Mouse (Mus musculus) ES-Bruce4 (cell line): ENCODE results near the gene Mmp25.

Source experiments
- EP300 ChIP-seq: IDR thresholded peaks from 2 replicates; pipeline ENCODE4 v1.6.1; 2011; ENCODE audit warnings: low read depth, low read length; ENCODE audit not compliant: insufficient read depth
- POLR2A ChIP-seq: IDR thresholded peaks from one replicate; pipeline ENCODE4 v1.8.1; 2011; ENCODE audit warnings: low read length; ENCODE audit not compliant: insufficient read depth

DNA sequence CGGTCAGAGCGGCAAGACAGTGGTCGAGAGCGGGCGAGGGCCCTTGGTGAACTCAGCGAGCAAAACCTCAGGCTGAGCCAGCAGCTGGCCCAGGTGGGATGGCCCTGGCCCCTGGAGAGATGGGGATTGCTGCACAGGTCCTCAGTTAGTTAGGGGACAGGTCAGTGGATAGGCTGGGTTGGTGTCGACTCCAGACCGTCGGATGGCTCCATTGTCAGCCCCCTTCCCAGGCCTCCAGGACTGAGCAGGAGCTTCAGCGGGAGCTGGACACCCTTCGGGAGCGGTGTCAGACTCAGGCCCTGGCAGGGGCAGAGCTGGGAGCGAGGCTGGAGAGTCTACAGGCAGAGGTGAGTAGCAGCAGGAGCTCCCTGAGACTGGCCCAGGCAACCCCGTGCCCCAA, 20.4 kb upstream of the Mmp25 start:
- TF ChIP-seq POLR2A (no peak), EP300 (no peak)
